Mouse (Mus musculus): ENCODE measurements at regions not wholly inside any gene's neighbourhood (a gene's known extent, or its start where the extent isn't known, plus 50 kb on each side); places are given as distances from the start of the nearest gene placed in this dataset.

DNA sequence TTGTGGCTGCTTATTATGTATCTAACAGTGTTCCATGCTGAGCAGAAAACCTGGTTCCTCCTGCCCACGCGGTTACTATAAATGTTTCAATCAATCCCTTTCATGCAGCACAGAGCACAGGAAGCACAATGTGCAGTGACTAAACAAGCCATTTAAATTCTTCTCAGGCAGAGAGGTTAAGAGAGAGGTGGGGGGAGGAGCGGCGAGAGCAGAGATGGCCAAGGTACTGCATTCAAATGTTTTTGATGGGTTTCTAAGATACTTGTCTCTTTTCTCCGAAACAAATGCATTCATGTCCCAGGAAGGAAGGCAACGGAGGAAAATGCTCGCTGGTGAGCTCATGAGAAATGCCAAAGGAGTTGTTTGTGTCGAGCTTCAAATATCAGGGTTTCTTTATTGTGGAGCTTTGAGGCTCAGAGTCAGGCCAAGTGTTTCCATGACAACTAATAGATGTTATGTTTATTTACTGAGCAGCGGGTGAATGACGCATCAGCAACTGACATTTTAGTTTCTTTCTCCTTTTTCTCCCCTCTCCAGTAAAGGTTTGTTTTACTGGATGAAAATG, 122.8 kb upstream of the Npvf start:
- DNase-seq (ENCODE audit: low spot score): no peak
- intact Hi-C loops (cut with DNase I): no loop called here

- intact Hi-C loops (cut with DNase I): no loop called here
- DNase-seq (ENCODE audit: low spot score): no peak
These were observed 123.6 kb upstream of the Npvf start for GRCm38 (mm10) chr6:50777827-50778226.

- intact Hi-C loops (cut with DNase I): no loop called here
- DNase-seq (ENCODE audit: low spot score): no peak
These were observed 126.4 kb upstream of the Npvf start for GRCm38 (mm10) chr6:50780677-50781076.

GRCm38 (mm10) chr6:50781271-50781670, 127.0 kb upstream of the Npvf start:
- DNase-seq (ENCODE audit: low spot score): no peak
- intact Hi-C loops (cut with DNase I): no loop called here

DNA sequence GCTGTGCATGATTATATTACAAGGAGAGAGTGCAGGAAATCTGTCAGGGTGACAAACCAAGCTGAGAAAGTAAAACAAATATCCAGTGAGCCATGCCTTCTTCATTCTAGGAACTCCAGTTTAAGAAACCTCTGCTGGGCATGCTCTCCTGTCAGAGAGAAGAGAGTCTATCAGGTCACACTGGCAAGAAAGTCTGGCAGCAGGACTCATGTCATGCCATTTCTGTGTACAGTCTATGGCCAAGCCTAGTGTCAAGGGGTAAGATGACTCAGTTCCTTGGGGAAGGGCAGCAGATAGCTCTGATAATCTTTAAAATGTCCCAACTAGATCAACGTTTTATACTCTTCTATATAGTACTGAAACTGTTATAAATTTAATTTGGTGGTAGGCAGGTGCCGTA, 128.0 kb upstream of the Npvf start:
- DNase-seq (ENCODE audit: low spot score): no peak
- intact Hi-C loops (cut with DNase I): no loop called here

GRCm38 (mm10) chr6:50783494-50783893, 129.3 kb upstream of the Npvf start:
- intact Hi-C loops (cut with DNase I): no loop called here
- no peak for DNase-seq (ENCODE audit: low spot score)

GRCm38 (mm10) chr6:50784381-50784780, 130.1 kb upstream of the Npvf start:
- intact Hi-C loops (cut with DNase I): no loop called here
- no peak for DNase-seq (ENCODE audit: low spot score)

DNA sequence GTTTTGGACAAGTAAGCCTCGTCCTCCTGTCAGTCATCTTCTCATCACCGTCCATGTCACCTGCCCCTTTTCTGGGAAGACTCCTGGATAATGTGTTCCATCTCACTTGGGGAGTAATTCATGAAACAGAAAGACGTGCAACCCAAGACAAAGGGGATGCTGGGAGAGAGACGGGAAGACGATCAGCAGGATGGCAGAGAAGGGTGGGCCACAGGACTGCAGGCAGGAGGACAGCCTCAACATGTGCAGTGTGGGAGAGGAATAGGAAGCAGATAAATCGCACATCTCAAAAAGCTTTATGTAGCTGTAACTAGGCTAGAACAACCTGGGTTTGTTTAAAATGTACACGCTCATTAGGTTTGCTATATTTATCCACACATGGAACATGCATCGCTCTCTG, 133.4 kb upstream of the Npvf start:
- intact Hi-C loops (cut with DNase I): no loop called here
- DNase-seq (ENCODE audit: low spot score): no peak

GRCm38 (mm10) chr6:50799963-50800362, 145.7 kb upstream of the Npvf start:
- DNase-seq (ENCODE audit: low spot score): no peak
- intact Hi-C loops (cut with DNase I): no loop called here

- DNase-seq (ENCODE audit: low spot score): no peak
- intact Hi-C loops (cut with DNase I): no loop called here
These were observed 148.7 kb upstream of the Npvf start for GRCm38 (mm10) chr6:50802956-50803355.

- intact Hi-C loops (cut with DNase I): no loop called here
- DNase-seq (ENCODE audit: low spot score): no peak
These were observed 150.3 kb upstream of the Npvf start for GRCm38 (mm10) chr6:50804477-50805005.

DNA sequence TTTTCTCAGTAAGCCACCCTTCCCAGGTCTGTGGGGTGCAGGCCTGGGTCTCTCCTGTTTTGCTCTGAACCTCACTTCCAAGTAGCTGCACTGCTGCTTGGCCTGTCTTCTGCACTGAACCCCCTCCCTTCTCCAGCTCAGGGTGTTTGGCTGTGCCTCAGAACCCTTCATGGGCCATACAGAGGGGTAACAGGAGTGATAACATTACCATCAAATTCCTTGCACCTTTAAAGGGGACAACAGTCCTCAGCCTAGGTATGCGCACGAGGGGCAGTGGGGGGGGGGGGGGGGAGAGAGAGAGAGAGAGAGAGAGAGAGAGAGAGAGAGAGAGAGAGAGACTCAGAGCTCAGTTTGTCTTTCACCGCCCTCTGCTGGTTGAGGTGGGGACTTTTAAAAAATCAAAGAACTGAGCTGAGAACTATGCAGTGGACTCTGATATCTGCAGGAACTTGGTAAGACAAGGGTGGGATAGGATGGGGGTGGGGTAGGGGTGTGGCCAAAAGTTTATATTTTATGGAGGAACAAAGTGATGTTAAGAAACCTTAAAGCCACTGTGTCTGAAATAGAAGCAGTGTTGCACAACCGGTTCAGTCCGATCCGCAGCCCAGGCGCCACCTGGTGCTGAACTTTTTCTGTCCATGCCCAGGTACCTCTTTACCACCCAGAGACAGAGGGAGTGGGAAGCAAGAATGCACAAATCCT, 152.3 kb upstream of the Npvf start:
- intact Hi-C loops (cut with DNase I): loop anchor here (1.0 to 2.0 kb wide), 2 partner anchors 127 to 362 kb away; no protein-coding TSS in a partner anchor
- no peak for DNase-seq (ENCODE audit: low spot score)

- peak; percentile 63 for DNase-seq (ENCODE audit: low spot score)
- intact Hi-C loops (cut with DNase I): loop anchor here (1.0 to 2.0 kb wide), 3 partner anchors 128 to 361 kb away; no protein-coding TSS in a partner anchor
These were observed 153.2 kb upstream of the Npvf start for GRCm38 (mm10) chr6:50807187-50808012.

- intact Hi-C loops (cut with DNase I): loop anchor here (1.0 kb wide), 1 partner anchor 129 kb away; no protein-coding TSS in a partner anchor
- DNase-seq (ENCODE audit: low spot score): no peak
These were observed 153.9 kb upstream of the Npvf start for GRCm38 (mm10) chr6:50808126-50808525.

DNA sequence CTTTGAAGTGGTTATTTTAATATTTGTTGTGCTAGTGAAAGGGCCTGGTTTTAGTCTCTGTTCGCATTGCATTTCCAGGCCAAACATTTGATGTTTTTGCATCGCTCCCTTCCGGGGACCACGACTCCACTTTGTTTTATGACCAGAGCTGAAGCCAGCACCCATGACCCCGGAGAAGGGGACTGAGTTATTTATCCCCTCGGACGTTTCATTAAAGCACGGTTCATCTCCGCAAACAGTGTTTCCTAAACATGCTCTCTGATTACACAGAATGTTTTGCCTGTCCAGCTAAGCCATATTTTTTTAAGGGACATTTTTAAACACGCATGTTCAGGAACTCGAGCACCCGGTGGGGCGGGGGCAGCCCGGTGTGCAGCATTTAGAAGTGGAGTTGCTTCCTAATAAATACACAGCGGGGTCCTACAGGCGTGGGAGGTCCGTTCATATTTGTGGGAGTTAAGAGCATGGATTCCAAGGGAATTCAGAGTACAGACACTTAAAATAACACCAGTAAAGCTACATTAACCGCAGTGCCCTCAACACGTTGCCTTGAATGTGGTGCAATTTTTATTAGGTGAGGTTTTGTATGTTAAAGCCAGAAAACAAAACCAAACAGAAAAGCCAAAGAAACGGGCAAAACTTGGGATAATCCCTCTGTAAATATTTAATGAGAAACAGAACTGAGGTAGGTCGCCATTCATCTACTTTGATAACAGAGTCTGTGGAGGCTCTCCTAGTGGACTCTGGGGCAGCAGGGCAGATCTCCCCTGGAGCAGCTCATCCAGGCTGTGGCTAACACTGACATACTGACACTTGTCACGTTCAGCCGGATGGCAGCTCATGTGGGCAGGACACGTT, 154.8 kb upstream of the Npvf start:
- intact Hi-C loops (cut with DNase I): loop anchor here (1.0 kb wide), 1 partner anchor 128 kb away; no protein-coding TSS in a partner anchor
- DNase-seq (ENCODE audit: low spot score): no peak

DNA sequence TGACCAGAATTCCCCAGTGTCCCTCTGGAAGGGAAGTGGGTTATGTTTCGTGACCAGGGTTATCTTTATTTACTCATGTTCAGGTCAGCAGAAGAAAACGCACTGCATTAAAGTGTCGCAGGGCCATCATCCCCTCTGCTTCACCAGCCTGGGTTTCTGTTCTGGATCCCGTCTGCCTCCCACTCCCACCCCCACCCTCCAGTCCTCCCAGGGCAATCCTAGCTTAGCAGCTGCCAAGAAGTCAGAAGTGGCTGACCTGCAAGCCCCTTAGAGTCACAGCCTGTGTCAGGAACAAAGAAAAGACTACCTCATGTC, 155.4 kb upstream of the Npvf start:
- intact Hi-C loops (cut with DNase I): no loop called here
- DNase-seq (ENCODE audit: low spot score): no peak

- no peak for DNase-seq (ENCODE audit: low spot score)
- intact Hi-C loops (cut with DNase I): no loop called here
These were observed 160.8 kb upstream of the Npvf start for GRCm38 (mm10) chr6:50814936-50815500.

GRCm38 (mm10) chr6:50815579-50815978, 161.3 kb upstream of the Npvf start:
- intact Hi-C loops (cut with DNase I): no loop called here
- DNase-seq (ENCODE audit: low spot score): no peak

DNA sequence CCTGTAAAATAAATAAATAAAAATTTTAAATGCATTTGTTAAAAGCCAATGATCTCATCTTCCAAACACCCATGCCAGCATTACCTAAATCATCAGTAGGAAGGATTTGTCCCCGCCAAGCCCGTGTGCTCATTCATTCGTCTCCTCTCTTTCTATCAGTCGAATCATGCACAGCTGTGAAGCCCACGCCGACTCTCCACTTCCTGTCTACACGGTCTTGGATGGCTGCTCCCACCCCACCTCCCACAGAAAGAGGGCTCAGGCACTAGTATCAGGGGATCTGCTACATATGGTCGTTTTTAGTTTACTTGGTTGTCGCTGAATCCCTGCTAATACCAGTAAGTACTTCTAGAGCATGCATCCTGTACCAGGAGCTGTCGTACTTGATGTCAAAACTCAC, 163.2 kb upstream of the Npvf start:
- intact Hi-C loops (cut with DNase I): no loop called here

DNA sequence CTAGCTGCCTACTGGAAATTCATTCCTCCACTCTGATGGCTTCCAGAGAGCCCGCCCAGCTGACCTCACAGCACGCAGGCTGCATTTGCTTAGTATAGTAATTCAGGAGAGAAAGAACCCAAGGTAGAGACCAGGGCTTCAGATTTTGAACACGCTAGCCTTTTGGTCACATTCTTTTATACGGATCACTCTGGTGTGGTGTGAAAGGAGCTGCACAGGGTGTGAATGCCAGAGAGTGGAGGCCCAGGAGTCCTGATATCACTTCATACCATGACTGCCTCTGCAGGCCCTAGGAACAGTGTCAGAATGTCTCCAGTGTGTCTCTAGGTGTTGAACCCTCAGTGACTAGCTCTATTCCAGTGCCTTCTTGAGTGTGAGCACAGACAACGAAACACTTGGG, 164.2 kb upstream of the Npvf start:
- DNase-seq (ENCODE audit: low spot score): no peak
- intact Hi-C loops (cut with DNase I): no loop called here

More for the DNA sequence above, 163.2 kb upstream of the Npvf start:
- DNase-seq (ENCODE audit: low spot score): no peak

All from heart, postnatal 25 days (tissue).